Mouse (Mus musculus): ENCODE results near the gene Lmtk2.

GRCm38 (mm10) chr5:144202430-144202829 is 102.2 kb downstream of the Lmtk2 start:
- TF ChIP-seq POLR2A (IDR thresholded peaks at IDR 0.05; ENCODE audit: extremely low read depth, insufficient read depth, low read length) (no peak), CTCF (IDR thresholded peaks at IDR 0.05; ENCODE audit: low read depth, low read length) (0 out of 2 replicates have a peak, but pooled peaks have one; percentile 8)
